Mouse (Mus musculus) olfactory bulb, adult 2 months (tissue): Measurements from ENCODE around the gene Saysd1. TPM values are rescaled to one million over a fixed set of nuclear protein-coding genes. Genes with fewer than 3 reads are reported as not detected.

Experiments used
- H3K27ac ChIP-seq: fragments of 200-500 bp; 2 replicates; pipeline ENCODE4 v1.5.1; 2012; ENCODE audit warnings: low read depth, low read length; ENCODE audit not compliant: insufficient read depth
- H3K4me1 ChIP-seq: fragments of 200-500 bp; 2 replicates; pipeline ENCODE4 v1.6.1; 2012; ENCODE audit warnings: low read length; ENCODE audit not compliant: control insufficient read depth, insufficient read depth
- H3K4me3 ChIP-seq: fragments of 200-500 bp; 2 replicates; pipeline ENCODE4 v1.5.1; 2012; ENCODE audit warnings: mild to moderate bottlenecking, low read depth, low read length, moderate library complexity; ENCODE audit not compliant: insufficient read depth
- CTCF ChIP-seq: fragments of 200-500 bp; IDR thresholded peaks from 2 replicates; pipeline ENCODE4 v1.5.1; 2012; ENCODE audit warnings: low read depth, mild to moderate bottlenecking, low read length, moderate library complexity; ENCODE audit not compliant: insufficient read depth
- POLR2A ChIP-seq: fragments of 200-500 bp; IDR thresholded peaks from 2 replicates; pipeline ENCODE4 v1.6.1; 2012; ENCODE audit warnings: mild to moderate bottlenecking, low read depth, low read length, moderate library complexity; ENCODE audit not compliant: insufficient read depth
- WGBS: fragments of 180-500 bp; shearing (Covaris S2); methylation state at CpG from one replicate; pipeline ENCODE4 v1.1.7; 2018; 5-methylcytosine and 5-hydroxymethylcytosine counted together
- polyA plus RNA-seq: library from polyadenylated mRNA; stranded (reverse); fragments of >200 nt; gene quantifications from 2 replicates; pipeline ENCODE4 v1.2.4, GENCODE M21; 2012; ENCODE audit warnings: low replicate concordance; ENCODE audit not compliant: missing spikeins, insufficient read depth, insufficient read length

The Saysd1 gene
- polyA plus RNA-seq = not detected in 2 replicates

- TF ChIP-seq POLR2A (no peak), CTCF (no peak)
- 82% methylated on average over 16 of the region's 16 CpGs for WGBS
- Histone ChIP-seq H3K27ac (no peak within 1 kb of the TSS), H3K4me3 (no peak within 1 kb of the TSS), H3K4me1 (no peaks in the 10 kb centered on the region)
These were observed at the start of gene Saysd1 for GRCm38 (mm10) chr14:20138484-20139355. Gene Saysd1 (minus strand): TSS chr14:20138534.

GRCm38 (mm10) chr14:20185426-20185825 lies 47.1 kb upstream of the Saysd1 start:
- peaks cover 14% of the 10 kb centered on the region for H3K4me1 ChIP-seq
- no peak overlapping the region for H3K27ac ChIP-seq
- TF ChIP-seq CTCF = no peak
- no peak for TF ChIP-seq POLR2A
- no peak overlapping the region for H3K4me3 ChIP-seq
- 72% methylated on average over 9 of the region's 9 CpGs for WGBS

GRCm38 (mm10) chr14:20183701-20184100 lies 45.4 kb upstream of the Saysd1 start:
- 62% methylated on average over 5 of the region's 5 CpGs for WGBS
- no peak for TF ChIP-seq CTCF
- TF ChIP-seq POLR2A = no peak
- Histone ChIP-seq H3K4me3 (no peak overlapping the region), H3K4me1 (peaks cover 14% of the 10 kb centered on the region), H3K27ac (no peak overlapping the region)

GRCm38 (mm10) chr14:20182596-20182995 lies 44.3 kb upstream of the Saysd1 start:
- H3K27ac ChIP-seq = no peak overlapping the region
- H3K4me1 ChIP-seq = peaks cover 14% of the 10 kb centered on the region
- no peak for TF ChIP-seq POLR2A
- TF ChIP-seq CTCF = no peak
- 84% methylated on average over 7 of the region's 7 CpGs for WGBS
- H3K4me3 ChIP-seq = no peak overlapping the region

GRCm38 (mm10) chr14:20181466-20181921 lies 43.2 kb upstream of the Saysd1 start, which contains the start of gene Kcnk5:
Gene Kcnk5 (minus strand): TSS chr14:20181809.
- Histone ChIP-seq H3K27ac (no peak within 1 kb of the TSS), H3K4me3 (peak within 1 kb of the TSS; percentile 57), H3K4me1 (peaks cover 14% of the 10 kb centered on the region)
- under 1% methylated on average over 36 of the region's 36 CpGs for WGBS
- TF ChIP-seq CTCF (no peak), POLR2A (0 out of 2 replicates have a peak, but pooled peaks have one; percentile 30)

- WGBS = 2% methylated on average over 24 of the region's 24 CpGs
- Histone ChIP-seq H3K4me3 (peak overlapping the region; percentile 57), H3K27ac (no peak overlapping the region), H3K4me1 (peaks cover 14% of the 10 kb centered on the region)
- TF ChIP-seq CTCF (no peak), POLR2A (no peak)
These were observed 42.4 kb upstream of the Saysd1 start for GRCm38 (mm10) chr14:20180751-20181162.

GRCm38 (mm10) chr14:20180304-20180703 lies 42.0 kb upstream of the Saysd1 start:
- Histone ChIP-seq H3K27ac (no peak overlapping the region), H3K4me1 (peaks cover 14% of the 10 kb centered on the region), H3K4me3 (peak overlapping the region; percentile 57)
- TF ChIP-seq CTCF = no peak
- TF ChIP-seq POLR2A = no peak
- WGBS = 12% methylated on average over 6 of the region's 6 CpGs

- TF ChIP-seq POLR2A (no peak), CTCF (no peak)
- no peak overlapping the region for H3K4me3 ChIP-seq
- 76% methylated on average over 5 of the region's 5 CpGs for WGBS
- no peak overlapping the region for H3K27ac ChIP-seq
- peaks cover 14% of the 10 kb centered on the region for H3K4me1 ChIP-seq
These were observed 41.5 kb upstream of the Saysd1 start for GRCm38 (mm10) chr14:20179731-20180280.

- 77% methylated on average over 3 of the region's 3 CpGs for WGBS
- H3K27ac ChIP-seq = no peak overlapping the region
- no peak for TF ChIP-seq POLR2A
- no peak for TF ChIP-seq CTCF
- no peak overlapping the region for H3K4me3 ChIP-seq
- H3K4me1 ChIP-seq = peaks cover 14% of the 10 kb centered on the region
These were observed 40.7 kb upstream of the Saysd1 start for GRCm38 (mm10) chr14:20179080-20179479.
